Mouse (Mus musculus) frontal cortex, postnatal 10 days (tissue): Measurements from ENCODE around the gene Olfr491.

Source experiments
- DNase-seq, 2 experiments: peaks; one replicate each; pipeline ENCODE4 v3.0.0; 2022; ENCODE audit warnings: low spot score in 2 of 2, mixed read lengths in 1 of 2

Olfr491 gene

GRCm38 (mm10) chr7:108313151-108313550 is at the start of gene Olfr491:
Olfr491 (plus strand) TSS chr7:108313451.
- no peak for DNase-seq

- no peak for DNase-seq
These were observed 24.4 kb upstream of the Olfr491 start, which contains the start of gene Olfr490 for GRCm38 (mm10) chr7:108288834-108289233. Olfr490 (minus strand) TSS chr7:108288934.

GRCm38 (mm10) chr7:108323574-108323973 is 10.3 kb downstream of the Olfr491 start, which contains the start of gene Olfr492:
Olfr492 (minus strand) TSS chr7:108323674.
- DNase-seq: no peak

- DNase-seq: no peak
These were observed 33.6 kb downstream of the Olfr491 start, which contains the start of gene Olfr493 for GRCm38 (mm10) chr7:108346879-108347278. Olfr493 (minus strand) TSS chr7:108346979.

GRCm38 (mm10) chr7:108365035-108365434 is 51.8 kb downstream of the Olfr491 start, which contains the start of gene Olfr494:
Olfr494 (plus strand) TSS chr7:108365335.
- no peak for DNase-seq
